Mouse (Mus musculus): ENCODE data around the gene Phrf1. TPM values are rescaled to one million over a fixed set of nuclear protein-coding genes. Genes with fewer than 3 reads are reported as not detected.
A peak's percentile ranks its signal among the peaks of the same experiment; 100 is the strongest.

Gene Phrf1
- total RNA-seq (2014; rRNA removed) (46.3 and 54.6 TPM in 2 replicates), polyA plus RNA-seq (2015; fragmentation: Nextera tagmentation; extraction: Ambion mirVana) (35.1 and 39.5 TPM in 2 replicates)

- Histone ChIP-seq H3K4me3 (ENCODE audit: low read depth, low read length) (peak within 1 kb of the TSS; percentile 97), H3K27me3 (ENCODE audit: insufficient read depth, low read length) (no peaks in the 10 kb centered on the region), H3K9me3 (ENCODE audit: low read length) (no peaks in the 10 kb centered on the region), H3K4me2 (ENCODE audit: low read depth, low read length, poor library complexity, severe bottlenecking) (peak within 1 kb of the TSS; percentile 82), H3K36me3 (ENCODE audit: insufficient read depth, low read length) (peaks cover 22% of the 10 kb centered on the region), H3K27ac (ENCODE audit: low read depth, low read length) (peak within 1 kb of the TSS; percentile 92), H3K4me1 (ENCODE audit: insufficient read depth, low read length) (peaks cover 8% of the 10 kb centered on the region; the same call in 1 of the 2 replicates), H3K9ac (replicated peaks; ENCODE audit: low read length, poor library complexity, severe bottlenecking) (peak within 1 kb of the TSS; percentile 95)
- peak; percentile 93 for ATAC-seq (ENCODE audit: low FRiP score)
- WGBS, result under 1% methylated on average over 76 of the region's 76 CpGs
- TF ChIP-seq CTCF (IDR thresholded peaks at IDR 0.05), result peak; percentile 100
- peak; percentile 91 for DNase-seq (ENCODE audit: low spot score)
Observed at GRCm38 (mm10) chr7:141228279-141229067, at the start of gene Phrf1. Phrf1 (plus strand) TSS chr7:141228784.

GRCm38 (mm10) chr7:141188194-141188593, 40.4 kb upstream of the Phrf1 start:
- H3K4me1 ChIP-seq (ENCODE audit: insufficient read depth, low read length), result peaks cover 8% of the 10 kb centered on the region; the same call in 1 of the 2 replicates
- TF ChIP-seq CTCF (IDR thresholded peaks at IDR 0.05), result no peak
- no peak overlapping the region for H3K4me3 ChIP-seq (ENCODE audit: low read depth, low read length)
- H3K9me3 ChIP-seq (ENCODE audit: low read length), result no peaks in the 10 kb centered on the region
- H3K4me2 ChIP-seq (ENCODE audit: low read depth, low read length, poor library complexity, severe bottlenecking), result no peak overlapping the region
- DNase-seq (ENCODE audit: low spot score) (no peak), ATAC-seq (ENCODE audit: low FRiP score) (no peak)
- no peak overlapping the region for H3K27ac ChIP-seq (ENCODE audit: low read depth, low read length)
- WGBS, result 83% methylated on average over 3 of the region's 3 CpGs
- H3K9ac ChIP-seq (replicated peaks; ENCODE audit: low read length, poor library complexity, severe bottlenecking), result no peak overlapping the region
- no peaks in the 10 kb centered on the region for H3K27me3 ChIP-seq (ENCODE audit: insufficient read depth, low read length)
- H3K36me3 ChIP-seq (ENCODE audit: insufficient read depth, low read length), result peaks cover 33% of the 10 kb centered on the region

- Histone ChIP-seq H3K36me3 (ENCODE audit: insufficient read depth, low read length) (peaks cover 33% of the 10 kb centered on the region), H3K27ac (ENCODE audit: low read depth, low read length) (no peak overlapping the region), H3K4me2 (ENCODE audit: low read depth, low read length, poor library complexity, severe bottlenecking) (no peak overlapping the region), H3K9me3 (ENCODE audit: low read length) (no peaks in the 10 kb centered on the region), H3K4me3 (ENCODE audit: low read depth, low read length) (no peak overlapping the region), H3K27me3 (ENCODE audit: insufficient read depth, low read length) (no peaks in the 10 kb centered on the region), H3K9ac (replicated peaks; ENCODE audit: low read length, poor library complexity, severe bottlenecking) (no peak overlapping the region), H3K4me1 (ENCODE audit: insufficient read depth, low read length) (peaks cover 8% of the 10 kb centered on the region; the same call in 1 of the 2 replicates)
- 96% methylated on average over 3 of the region's 3 CpGs for WGBS
- no peak for DNase-seq (ENCODE audit: low spot score)
- ATAC-seq (ENCODE audit: low FRiP score), result no peak
- no peak for TF ChIP-seq CTCF (IDR thresholded peaks at IDR 0.05)
Observed at GRCm38 (mm10) chr7:141188733-141189132, 39.9 kb upstream of the Phrf1 start.

- H3K9ac ChIP-seq (replicated peaks; ENCODE audit: low read length, poor library complexity, severe bottlenecking), result no peak overlapping the region
- 89% methylated on average over 3 of the region's 3 CpGs for WGBS
- H3K27me3 ChIP-seq (ENCODE audit: insufficient read depth, low read length), result no peaks in the 10 kb centered on the region
- no peak overlapping the region for H3K27ac ChIP-seq (ENCODE audit: low read depth, low read length)
- ATAC-seq (ENCODE audit: low FRiP score) (no peak), DNase-seq (ENCODE audit: low spot score) (no peak)
- H3K4me1 ChIP-seq (ENCODE audit: insufficient read depth, low read length), result peaks cover 8% of the 10 kb centered on the region; the same call in 1 of the 2 replicates
- no peak overlapping the region for H3K4me2 ChIP-seq (ENCODE audit: low read depth, low read length, poor library complexity, severe bottlenecking)
- H3K4me3 ChIP-seq (ENCODE audit: low read depth, low read length), result no peak overlapping the region
- TF ChIP-seq CTCF (IDR thresholded peaks at IDR 0.05), result no peak
- H3K36me3 ChIP-seq (ENCODE audit: insufficient read depth, low read length), result peaks cover 33% of the 10 kb centered on the region
- no peaks in the 10 kb centered on the region for H3K9me3 ChIP-seq (ENCODE audit: low read length)
Observed at GRCm38 (mm10) chr7:141190220-141190619, 38.4 kb upstream of the Phrf1 start.

- Histone ChIP-seq H3K4me3 (ENCODE audit: low read depth, low read length) (no peak overlapping the region), H3K27ac (ENCODE audit: low read depth, low read length) (no peak overlapping the region), H3K4me1 (ENCODE audit: insufficient read depth, low read length) (peaks cover 8% of the 10 kb centered on the region; the same call in 1 of the 2 replicates), H3K9ac (replicated peaks; ENCODE audit: low read length, poor library complexity, severe bottlenecking) (no peak overlapping the region), H3K36me3 (ENCODE audit: insufficient read depth, low read length) (peaks cover 33% of the 10 kb centered on the region), H3K27me3 (ENCODE audit: insufficient read depth, low read length) (no peaks in the 10 kb centered on the region), H3K4me2 (ENCODE audit: low read depth, low read length, poor library complexity, severe bottlenecking) (no peak overlapping the region), H3K9me3 (ENCODE audit: low read length) (no peaks in the 10 kb centered on the region)
- no peak for DNase-seq (ENCODE audit: low spot score)
- WGBS, result 91% methylated on average over 12 of the region's 14 CpGs
- no peak for ATAC-seq (ENCODE audit: low FRiP score)
- no peak for TF ChIP-seq CTCF (IDR thresholded peaks at IDR 0.05)
Observed at GRCm38 (mm10) chr7:141191036-141191435, 37.5 kb upstream of the Phrf1 start.

Data from midbrain, postnatal 0 days (tissue).